Mouse (Mus musculus) T-helper 17 cell (primary cell): ENCODE measurements around the gene Ipcef1.
"Not testable (repeated sequence)": the region's sequence is repeated elsewhere in the genome, so short reads cannot be mapped to it uniquely, and the experiment has no call there.

Source experiments
- in situ Hi-C, 2 experiments: fragments of 300-600 bp; cut with MboI, MseI; formaldehyde crosslinking; loops; 1 replicate in 1 of 2; 2 replicates in 1 of 2; pipeline ENCODE4 v1.15.1; 2025; ENCODE audit warnings: high pct_unique_total_duplicates in 2 of 2

Ipcef1 gene

DNA sequence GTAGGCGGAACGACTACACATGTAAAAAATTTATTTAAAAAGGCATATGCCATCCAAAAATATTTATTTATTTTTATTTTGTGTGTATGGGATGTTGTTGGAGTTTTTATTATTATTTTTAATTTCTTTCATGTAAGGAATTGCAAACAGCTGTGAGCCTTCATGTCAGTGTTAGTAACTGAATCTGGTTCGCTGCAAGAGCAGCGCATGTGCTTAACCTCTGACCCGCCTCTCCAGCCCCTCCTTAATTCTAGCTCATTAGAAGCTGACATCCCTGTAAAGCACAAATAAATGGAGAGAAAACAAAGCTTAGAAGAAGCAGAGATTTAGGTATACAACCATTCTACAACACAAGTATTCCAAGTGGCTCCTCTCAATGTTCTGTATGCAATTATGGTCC, 8.4 kb downstream of the Ipcef1 start:
- in situ Hi-C loops = no loop called here

DNA sequence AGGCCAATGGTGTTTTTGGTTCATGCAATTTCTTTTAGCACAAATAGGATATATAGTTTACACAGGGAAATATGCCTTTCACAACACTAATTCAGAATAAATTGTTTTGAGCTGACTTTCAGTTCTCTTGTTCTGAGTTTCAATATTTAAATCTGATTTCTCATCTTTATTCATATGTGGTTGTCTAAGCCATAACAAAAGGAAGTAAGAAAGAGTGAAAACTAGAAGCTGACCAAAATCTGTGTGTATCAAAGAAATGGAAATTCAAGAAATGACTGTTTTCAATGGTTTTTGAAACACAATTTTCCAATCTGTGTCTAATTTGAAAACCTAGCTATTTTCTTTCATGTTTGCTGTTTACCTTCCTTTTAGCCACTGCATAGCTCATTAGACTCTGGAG, 11.2 kb downstream of the Ipcef1 start:
- in situ Hi-C loops = no loop called here

DNA sequence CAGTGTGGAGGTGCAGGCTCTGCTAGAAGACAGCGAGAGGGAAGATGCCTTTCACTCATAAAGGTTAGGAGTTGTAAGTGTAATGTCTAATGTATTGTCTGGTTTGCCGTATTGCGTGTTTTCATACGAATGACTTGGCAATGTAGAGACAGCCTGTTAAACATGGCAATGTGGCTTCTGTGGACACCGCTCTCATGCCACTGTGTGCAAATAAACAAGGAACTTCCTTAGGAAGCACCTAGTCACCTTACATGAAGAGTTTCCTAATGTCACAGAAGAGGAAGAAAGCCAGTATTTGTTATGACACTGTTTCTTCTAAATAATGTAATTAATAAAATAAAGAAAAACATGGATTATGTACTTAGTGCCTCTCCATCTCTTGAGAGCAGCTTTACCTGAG, 15.1 kb downstream of the Ipcef1 start:
- in situ Hi-C loops = no loop called here

DNA sequence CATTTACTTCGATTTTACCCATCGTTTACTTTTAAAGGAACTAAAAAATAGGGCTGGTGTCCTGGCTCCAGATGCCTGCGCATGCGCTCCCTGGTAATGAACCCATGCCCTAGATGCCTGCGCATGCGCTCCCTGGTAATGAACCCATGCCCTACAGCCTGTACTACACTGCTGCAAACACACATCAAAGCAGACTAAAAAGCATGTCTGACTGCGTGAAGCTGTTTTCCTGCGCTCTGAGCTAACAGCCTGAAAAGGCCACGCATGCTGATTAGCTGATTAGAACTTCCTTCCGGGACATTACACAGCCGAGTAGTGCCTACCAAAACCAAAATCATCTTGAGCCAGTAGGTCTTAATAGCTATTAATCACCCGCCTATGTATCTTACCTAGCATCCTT, 16.7 kb downstream of the Ipcef1 start:
- in situ Hi-C loops = no loop called here

DNA sequence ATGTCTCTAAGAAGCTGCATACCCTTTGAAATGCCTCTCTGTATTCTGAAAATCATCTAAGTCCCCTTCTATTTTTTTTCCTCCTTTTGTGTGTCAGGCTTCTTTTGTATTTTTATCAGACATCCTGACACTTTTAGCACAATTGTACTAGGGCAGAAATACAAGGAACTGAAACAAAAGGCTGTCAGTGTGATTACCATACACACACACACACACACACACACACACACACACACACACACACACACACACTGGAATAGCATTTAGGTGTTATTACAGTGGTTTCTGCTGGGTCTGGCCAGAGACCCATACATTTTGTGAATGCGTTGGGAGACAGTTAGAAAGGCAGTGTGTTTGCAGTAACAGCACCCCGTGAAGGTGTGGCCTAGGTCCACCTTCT, 18.8 kb downstream of the Ipcef1 start:
- in situ Hi-C loops = no loop called here

DNA sequence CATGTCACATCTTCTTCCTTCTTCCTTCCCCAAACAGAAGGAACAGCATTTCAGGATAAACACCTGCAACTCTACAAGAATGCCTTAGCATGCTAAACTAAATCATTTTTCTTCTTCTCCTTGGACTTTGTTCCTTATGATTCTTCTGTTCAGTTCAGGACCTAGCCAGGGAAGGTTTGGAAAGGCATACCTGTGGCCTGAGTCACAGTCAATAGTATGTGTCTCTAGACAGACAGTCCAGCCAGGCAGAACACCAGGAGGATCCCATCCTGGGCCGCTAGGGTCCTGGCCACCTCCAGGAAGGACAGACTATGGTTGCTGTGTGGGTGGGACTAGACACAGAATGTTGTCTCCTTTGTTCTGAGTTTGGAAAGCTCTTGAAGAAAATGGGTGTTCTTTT, 27.2 kb downstream of the Ipcef1 start:
- in situ Hi-C loops = loop anchor here in 1 of 2 experiments (10.0 kb wide), 1 partner anchor 1640 kb away; no protein-coding TSS in a partner anchor

DNA sequence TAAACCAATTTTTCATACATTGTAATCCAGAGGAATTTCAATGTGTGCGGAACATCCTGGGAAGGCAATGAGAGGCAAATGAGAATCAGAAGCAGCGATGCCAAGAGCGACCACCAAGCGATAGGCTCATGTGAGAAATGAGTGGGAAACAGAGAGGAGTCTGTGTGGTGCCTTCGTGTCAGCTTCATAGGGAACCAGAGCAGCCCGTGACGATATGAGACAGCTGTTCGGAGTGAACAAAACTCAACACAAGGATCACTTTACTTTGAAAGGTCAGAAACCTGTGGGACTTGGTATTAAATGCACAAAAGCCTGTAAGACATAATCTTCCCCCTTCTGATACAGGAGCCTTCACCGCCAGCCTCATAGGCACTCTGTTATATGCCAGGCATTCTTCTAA, 31.7 kb downstream of the Ipcef1 start:
- in situ Hi-C loops = loop anchor here in 1 of 2 experiments (5.0 to 10.0 kb wide), 2 partner anchors 133 to 1636 kb away; no protein-coding TSS in a partner anchor

DNA sequence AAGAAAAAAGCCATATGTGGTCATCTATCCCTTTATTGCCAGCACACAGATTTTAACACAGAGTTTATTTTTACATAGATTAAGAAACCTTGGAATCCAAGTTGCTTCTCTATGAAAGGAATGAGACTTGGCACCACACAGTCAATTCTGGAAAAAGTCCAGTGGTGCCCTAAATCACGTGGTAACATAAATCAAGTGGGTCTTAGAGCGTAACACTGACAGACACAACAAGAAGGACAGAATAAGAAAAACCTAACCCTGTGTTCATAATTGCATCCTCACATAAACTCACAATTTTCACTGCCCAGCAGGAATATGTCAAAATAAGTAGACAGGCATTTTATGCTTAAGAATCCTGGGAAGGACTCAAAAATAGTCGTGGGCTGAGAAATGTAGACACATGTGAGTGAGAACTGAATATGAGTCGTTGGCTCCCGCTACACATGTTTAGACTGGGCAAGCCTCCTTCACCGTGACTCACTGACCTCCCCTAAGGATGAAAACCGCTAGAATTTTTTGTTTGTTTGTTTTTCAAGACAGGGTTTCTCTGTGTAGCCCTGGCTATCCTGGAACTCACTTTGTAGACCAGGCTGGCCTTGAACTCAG, 32.4 kb downstream of the Ipcef1 start:
- in situ Hi-C loops = loop anchor here in 1 of 2 experiments (5.0 to 10.0 kb wide), 2 partner anchors 133 to 1635 kb away; no protein-coding TSS in a partner anchor

DNA sequence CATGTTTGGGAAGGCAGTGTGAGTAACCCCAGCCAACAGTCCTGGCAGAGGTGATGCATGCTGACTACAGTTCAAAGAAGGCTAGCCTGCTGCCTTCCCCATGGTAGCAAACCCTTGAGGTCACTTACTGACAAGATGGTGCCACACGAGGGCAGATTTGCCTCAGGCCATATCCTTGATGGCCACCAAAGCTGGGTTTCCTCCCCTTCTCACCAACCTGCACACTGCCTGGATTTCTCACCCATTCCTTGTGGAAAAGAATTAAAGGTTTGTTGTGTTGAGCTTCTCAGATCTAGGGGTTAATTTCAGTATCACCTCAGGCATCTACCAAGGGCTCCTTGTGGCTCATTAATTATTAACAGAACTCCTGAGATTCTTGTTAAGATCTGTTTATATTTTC, 37.1 kb downstream of the Ipcef1 start:
- in situ Hi-C loops = no loop called here

DNA sequence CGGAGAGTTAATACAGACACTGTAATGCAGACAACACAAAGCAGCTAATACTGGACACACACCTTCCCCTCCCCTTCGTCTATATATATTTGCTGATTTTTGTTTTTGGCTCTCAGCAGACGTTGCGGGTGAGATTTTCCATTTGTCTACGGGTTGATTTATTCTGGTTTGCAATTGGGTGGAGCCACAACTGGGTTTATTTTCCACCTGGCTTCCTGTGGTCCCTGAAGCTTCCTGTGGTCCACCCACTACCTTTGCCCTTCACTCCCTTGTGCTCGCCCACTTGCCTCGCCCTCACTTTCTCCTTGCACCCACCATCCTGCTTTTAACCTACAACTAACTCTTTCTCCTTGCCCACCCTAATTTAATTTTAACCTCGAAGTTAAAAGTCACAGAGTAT, 41.7 kb downstream of the Ipcef1 start:
- in situ Hi-C loops = no loop called here

DNA sequence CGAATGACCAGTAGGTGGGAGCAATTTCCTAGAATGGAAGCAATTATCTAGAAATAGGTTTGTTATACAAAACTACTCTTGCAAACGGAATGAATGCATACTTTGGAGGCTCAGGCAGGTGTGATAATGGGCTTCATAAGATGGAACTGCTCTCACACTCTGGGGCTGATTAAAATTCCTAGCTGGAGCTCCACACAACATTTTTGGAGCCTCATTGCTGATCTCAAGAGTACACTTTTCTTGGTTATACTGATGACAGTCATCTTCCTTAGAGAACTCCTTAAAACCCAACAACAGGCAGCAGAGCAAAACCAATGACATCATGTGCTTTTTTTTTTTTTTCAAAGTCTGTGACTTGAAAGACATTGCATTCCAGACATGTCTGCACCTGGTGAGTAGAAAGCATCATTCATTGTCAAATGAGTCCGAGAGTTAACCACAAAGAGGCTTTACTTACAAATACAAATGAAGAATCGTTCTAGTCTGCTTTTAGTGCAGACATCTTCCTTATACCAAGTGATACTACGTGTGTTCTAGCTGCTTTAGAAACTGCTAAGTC, 47.2 kb downstream of the Ipcef1 start:
- in situ Hi-C loops = loop anchor here in 1 of 2 experiments (5.0 kb wide), 1 partner anchor 123 kb away; no protein-coding TSS in a partner anchor

DNA sequence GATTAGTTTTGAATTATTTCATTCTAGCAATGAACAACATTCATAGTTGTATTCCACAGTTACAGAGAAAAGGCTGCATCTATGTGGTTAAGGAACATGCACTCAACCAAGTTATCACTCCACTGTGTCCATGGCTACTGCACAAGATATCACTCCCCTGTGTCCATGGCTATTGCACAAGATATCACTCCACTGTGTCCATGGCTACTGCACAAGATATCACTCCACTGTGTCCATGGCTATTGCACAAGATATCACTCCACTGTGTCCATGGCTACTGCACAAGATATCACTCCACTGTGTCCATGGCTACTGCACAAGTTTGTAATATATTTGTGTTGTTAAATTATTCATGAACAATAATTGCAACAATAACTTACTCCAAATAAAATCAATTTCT, 48.4 kb downstream of the Ipcef1 start:
- in situ Hi-C loops = not testable (repeated sequence)

DNA sequence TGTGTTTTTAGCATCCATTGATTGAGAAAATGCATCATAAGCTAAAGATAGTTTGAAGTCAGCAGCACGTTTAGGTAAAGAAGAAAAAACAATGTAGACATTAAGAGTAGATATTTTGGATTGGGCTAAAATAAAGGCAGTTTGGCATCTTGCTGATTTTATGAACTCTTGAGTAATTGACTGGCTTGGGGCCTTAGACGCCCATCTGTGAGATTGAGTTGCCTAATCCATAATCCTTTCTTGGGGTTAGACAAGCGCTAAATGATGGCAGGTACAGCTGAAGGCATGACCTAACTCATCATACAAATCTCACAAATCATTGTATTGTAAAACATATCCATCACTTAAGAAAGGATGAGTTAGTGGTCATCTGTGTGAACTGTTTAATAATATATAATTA, 52.9 kb downstream of the Ipcef1 start:
- in situ Hi-C loops = loop anchor here (25.0 kb wide), 2 partner anchors 588 to 788 kb away; partner anchors contain the start of genes Ginm1 (in 1 of the 2), Lrp11 (in 1 of the 2) and Ppil4 (in 1 of the 2)

DNA sequence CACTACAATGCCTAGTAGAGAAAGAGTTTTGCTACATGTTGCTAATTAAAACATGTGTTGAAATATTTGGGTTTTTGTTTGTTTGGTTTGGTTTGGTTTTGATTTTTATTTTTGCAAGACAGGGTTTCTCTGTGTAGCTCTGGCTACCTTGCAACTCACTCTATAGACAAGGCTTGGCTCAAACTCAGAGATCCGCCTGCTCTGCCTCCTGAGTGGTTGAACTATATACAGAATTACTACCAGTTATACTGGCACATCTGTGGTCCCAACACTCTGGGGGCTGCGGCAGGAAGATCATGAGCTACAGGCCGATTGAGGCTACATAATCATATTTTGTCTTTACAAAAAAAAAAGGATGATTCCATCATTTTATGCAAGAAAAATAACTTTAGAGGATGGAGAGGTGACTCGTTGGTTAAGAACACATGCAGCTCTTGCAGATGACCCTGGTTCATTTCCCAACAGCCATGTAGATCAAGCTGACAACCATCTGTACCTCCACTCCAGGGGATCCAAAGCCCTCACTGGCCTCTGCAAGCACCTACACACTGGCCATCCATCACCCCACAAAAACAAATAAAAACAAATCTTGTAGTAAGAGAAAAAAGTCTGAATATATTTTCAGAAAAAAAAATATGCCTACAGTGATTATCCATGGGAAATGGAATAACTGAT, 53.6 kb downstream of the Ipcef1 start:
- in situ Hi-C loops = loop anchor here (25.0 kb wide), 2 partner anchors 589 to 789 kb away; partner anchors contain the start of genes Ginm1 (in 1 of the 2), Lrp11 (in 1 of the 2) and Ppil4 (in 1 of the 2)

DNA sequence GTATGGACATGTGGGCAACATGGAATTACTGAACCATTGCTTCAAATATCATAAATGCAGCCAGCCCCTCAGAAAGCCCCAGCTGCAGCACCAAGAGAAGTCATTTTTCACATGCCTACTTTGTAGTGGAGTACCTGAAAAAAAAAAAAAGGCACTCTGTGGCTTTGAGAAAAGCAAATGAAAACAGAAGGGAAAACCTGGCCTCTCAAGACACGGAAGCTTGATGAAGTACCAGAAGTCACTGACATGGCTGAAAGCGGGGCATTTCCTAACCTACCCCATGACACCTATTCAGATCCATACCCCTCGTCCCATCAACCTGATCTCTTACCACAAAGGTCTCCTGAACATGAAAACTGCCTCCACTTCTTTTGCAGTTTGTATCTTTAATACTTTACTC, 55.4 kb downstream of the Ipcef1 start:
- in situ Hi-C loops = loop anchor here (25.0 kb wide), 2 partner anchors 590 to 790 kb away; partner anchors contain the start of genes Ginm1 (in 1 of the 2), Lrp11 (in 1 of the 2) and Ppil4 (in 1 of the 2)

DNA sequence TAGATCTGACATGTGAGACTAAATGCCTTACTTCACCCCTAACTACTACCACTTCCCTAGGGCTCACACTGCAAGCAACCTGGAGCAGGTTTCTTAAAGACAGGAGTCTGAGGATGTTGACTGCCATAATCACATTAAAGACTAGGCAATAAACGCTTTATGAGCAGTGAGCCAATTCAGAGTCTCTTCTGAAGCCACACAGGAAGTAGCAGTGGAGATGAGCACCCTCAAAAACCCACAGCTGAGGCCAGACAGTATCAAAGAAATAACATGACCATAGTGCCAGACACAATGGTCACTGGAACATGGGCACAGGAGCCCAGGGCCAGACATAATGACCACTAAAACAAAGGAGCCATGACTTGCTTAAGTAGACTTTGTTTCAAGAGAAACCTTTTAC, 63.7 kb downstream of the Ipcef1 start:
- in situ Hi-C loops = loop anchor here (5.0 to 25.0 kb wide), 7 partner anchors 36 to 1164 kb away; partner anchors contain the start of genes Cnksr3 (in 2 of the 2), Ginm1 (in 1 of the 2), Lrp11 (in 1 of the 2) and Mtrf1l (in 1 of the 2)

DNA sequence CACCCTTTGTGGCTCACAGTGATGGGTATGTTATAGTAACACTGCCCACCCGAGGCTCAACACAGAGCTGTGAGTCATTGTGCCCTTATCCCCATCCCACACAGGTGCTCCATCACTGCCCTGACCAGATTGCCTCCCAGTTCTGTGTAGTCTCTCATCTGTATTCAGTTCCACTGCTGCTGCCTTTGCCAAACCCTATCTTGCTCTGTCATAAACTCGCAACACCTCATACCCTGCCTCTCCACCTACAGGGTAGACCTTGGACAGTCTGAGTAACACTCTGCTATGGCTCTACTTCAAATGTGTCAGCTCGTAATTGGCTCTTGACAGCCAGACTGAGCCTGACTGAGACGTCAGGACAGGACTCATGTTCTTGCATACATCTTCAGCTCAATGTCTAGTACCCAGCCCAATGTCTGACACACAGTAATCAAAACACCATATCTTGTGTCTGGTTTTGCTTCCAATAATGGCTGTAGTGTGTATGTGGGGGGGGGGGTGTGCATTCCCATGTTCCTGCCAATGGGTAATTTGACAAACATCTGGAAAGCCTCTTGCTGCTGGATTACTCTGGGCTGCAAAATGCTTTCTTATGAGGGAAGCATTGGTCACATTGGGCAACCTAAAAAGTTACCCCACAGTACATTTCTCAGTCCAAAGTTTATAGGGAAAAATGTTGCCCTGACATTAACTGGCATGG, 64.7 kb downstream of the Ipcef1 start:
- in situ Hi-C loops = loop anchor here (5.0 to 25.0 kb wide), 7 partner anchors 35 to 1163 kb away; partner anchors contain the start of genes Cnksr3 (in 2 of the 2), Ginm1 (in 1 of the 2), Lrp11 (in 1 of the 2) and Mtrf1l (in 1 of the 2)

DNA sequence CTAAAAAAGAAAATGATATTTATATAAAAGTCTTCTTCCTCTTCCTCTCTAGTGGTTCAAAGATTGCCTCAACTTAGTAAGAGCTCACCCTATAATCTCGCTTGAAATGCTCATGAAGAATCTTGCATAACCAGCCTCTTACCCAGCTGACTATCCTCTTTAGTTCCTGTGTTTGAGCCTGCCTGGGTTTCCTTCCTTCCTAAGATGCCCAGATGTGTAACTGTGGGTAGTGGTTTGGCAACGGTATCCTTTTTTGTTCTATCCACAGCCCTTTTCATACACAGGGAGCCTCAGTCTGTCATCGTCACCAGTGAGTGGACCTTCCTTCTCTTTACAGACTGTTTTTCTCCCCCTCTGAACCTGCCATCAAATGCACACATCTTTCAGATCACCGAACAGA, 66.0 kb downstream of the Ipcef1 start:
- in situ Hi-C loops = loop anchor here (5.0 to 25.0 kb wide), 7 partner anchors 34 to 1161 kb away; partner anchors contain the start of genes Cnksr3 (in 2 of the 2), Ginm1 (in 1 of the 2), Lrp11 (in 1 of the 2) and Mtrf1l (in 1 of the 2)

DNA sequence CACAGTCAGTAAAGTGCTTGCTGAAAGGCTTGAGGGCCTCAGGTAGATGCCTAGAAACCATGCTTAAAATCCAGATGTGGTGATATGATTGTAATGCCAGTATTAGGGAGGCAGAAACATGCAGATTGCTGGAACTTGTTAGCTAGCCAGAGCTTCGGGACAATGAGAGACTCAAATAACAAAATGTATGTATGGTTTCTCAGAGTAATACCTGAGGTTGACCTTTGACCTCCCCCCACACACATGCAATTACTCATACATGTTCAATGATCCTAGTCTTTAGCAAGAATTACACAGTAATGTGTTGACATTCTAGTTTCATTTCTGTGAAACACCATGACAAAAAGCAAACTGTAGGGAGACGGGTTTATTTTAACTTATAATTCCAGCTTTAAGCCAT, 68.8 kb downstream of the Ipcef1 start:
- in situ Hi-C loops = loop anchor here (10.0 to 25.0 kb wide), 5 partner anchors 231 to 1159 kb away; partner anchors contain the start of genes Cnksr3 (in 1 of the 2), Ginm1 (in 1 of the 2), Lrp11 (in 1 of the 2) and Mtrf1l (in 1 of the 2)

DNA sequence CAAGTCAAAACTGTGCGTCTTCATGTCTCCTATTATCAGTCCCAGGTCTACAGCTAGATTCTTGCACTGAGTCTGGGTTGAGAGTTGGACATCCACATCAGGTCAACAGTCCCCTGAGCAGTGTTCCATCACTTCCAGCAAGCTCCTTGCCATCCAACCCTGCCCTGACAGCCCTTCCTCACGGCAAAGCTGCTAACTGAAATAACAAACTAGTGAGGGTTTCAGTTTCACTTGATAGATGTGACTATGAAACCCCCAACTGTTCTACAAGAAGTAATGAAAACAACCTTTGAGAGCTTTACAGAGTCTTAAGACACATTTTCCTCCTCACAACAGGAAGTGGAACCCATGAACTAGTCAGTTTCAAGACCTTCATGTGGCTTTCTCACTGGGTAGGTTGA, 69.5 kb downstream of the Ipcef1 start:
- in situ Hi-C loops = loop anchor here (10.0 to 25.0 kb wide), 5 partner anchors 232 to 1158 kb away; partner anchors contain the start of genes Cnksr3 (in 1 of the 2), Ginm1 (in 1 of the 2), Lrp11 (in 1 of the 2) and Mtrf1l (in 1 of the 2)

DNA sequence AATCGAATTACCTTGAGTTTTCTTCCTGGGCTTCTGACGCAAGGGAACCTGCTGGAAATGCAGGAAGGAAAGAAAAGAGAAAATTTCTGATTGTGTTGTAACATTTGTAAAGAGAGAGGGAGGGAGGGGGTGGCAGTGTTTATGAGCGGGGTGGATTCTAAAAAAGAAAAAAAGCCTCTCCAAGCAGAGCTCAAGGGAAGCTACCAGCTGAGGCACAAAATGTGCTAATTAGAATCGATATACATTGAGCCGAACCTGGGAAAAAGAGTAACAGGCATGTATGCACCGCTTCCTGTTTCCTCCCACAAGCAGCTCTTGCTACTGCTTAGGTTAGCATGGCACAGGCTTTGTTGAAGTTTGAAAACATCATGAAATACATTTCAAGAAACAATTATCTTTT, 72.0 kb downstream of the Ipcef1 start:
- in situ Hi-C loops = loop anchor here (10.0 to 25.0 kb wide), 5 partner anchors 235 to 1155 kb away; partner anchors contain the start of genes Cnksr3 (in 1 of the 2), Ginm1 (in 1 of the 2), Lrp11 (in 1 of the 2) and Mtrf1l (in 1 of the 2)
